Mouse (Mus musculus): ENCODE data around the gene Zbtb41.

- TF ChIP-seq CTCF (conservative IDR thresholded peaks at IDR 0.05; ENCODE audit: insufficient read depth, insufficient read length, low read depth, low read length): no peak
- no peak for TF ChIP-seq POLR2A (IDR thresholded peaks at IDR 0.05; ENCODE audit: low read depth, low read length)
These were observed 33.3 kb downstream of the Zbtb41 start for GRCm38 (mm10) chr1:139455226-139455869.

All from kidney, adult 2 months (tissue).